Mouse (Mus musculus) forebrain, postnatal 0 days (tissue): ENCODE data around the gene Foxo3. TPM values are rescaled to one million over a fixed set of nuclear protein-coding genes. Genes with fewer than 3 reads are reported as not detected.

ENCODE experiments used
- ATAC-seq: fragments of 200-750 bp; cut with Nextera tagmentation; 2 replicates; pipeline ENCODE4 v1.8.0; 2017; ENCODE audit warnings: mild to moderate bottlenecking, moderate library complexity
- DNase-seq: peaks from one replicate; pipeline ENCODE4 v3.0.0-alpha.2; 2015
- H3K27ac ChIP-seq: fragments of 300-500 bp; sonication (generic); 2 replicates; pipeline ENCODE4 v1.5.1; 2014; ENCODE audit warnings: low read depth, mild to moderate bottlenecking, antibody characterized with exemption, low read length, moderate library complexity, mixed read lengths
- H3K27me3 ChIP-seq: fragments of 300-500 bp; sonication (generic); 2 replicates; pipeline ENCODE4 v1.6.1; 2014; ENCODE audit warnings: mild to moderate bottlenecking, low read length, mixed read lengths; ENCODE audit not compliant: insufficient read depth
- H3K36me3 ChIP-seq: fragments of 300-500 bp; sonication (generic); 2 replicates; pipeline ENCODE4 v1.6.1; 2014; ENCODE audit warnings: mild to moderate bottlenecking, moderate library complexity; ENCODE audit not compliant: insufficient read depth
- H3K4me1 ChIP-seq: fragments of 300-500 bp; sonication (generic); 2 replicates; pipeline ENCODE4 v1.6.1; 2014; ENCODE audit warnings: antibody characterized with exemption; ENCODE audit not compliant: insufficient read depth
- H3K4me2 ChIP-seq: fragments of 300-500 bp; sonication (generic); 2 replicates; pipeline ENCODE4 v1.6.1; 2014; ENCODE audit warnings: low read depth, mild to moderate bottlenecking, moderate library complexity
- H3K4me3 ChIP-seq: fragments of 300-500 bp; sonication (generic); 2 replicates; pipeline ENCODE4 v1.5.1; 2014; ENCODE audit warnings: low read depth, low read length, mixed read lengths
- H3K9ac ChIP-seq: fragments of 300-500 bp; sonication (generic); 2 replicates; pipeline ENCODE4 v1.6.1; 2014; ENCODE audit warnings: mild to moderate bottlenecking
- H3K9me3 ChIP-seq: fragments of 300-500 bp; sonication (generic); 2 replicates; pipeline ENCODE4 v1.6.1; 2016; ENCODE audit warnings: low read length
- CTCF ChIP-seq: sonication (generic); IDR thresholded peaks from 2 replicates; pipeline ENCODE4 v1.5.1; 2016; ENCODE audit warnings: antibody characterized with exemption, control low read depth, low read depth
- WGBS: fragments of 180-500 bp; shearing (Covaris S2); extraction: QIAGEN DNeasy Blood & Tissue Kit; methylation state at CpG from one replicate; pipeline ENCODE4 v1.1.7; 2014; 5-methylcytosine and 5-hydroxymethylcytosine counted together
- polyA plus RNA-seq: library from polyadenylated mRNA; unstranded; fragments of >200 nt; fragmentation: Nextera tagmentation; extraction: Ambion mirVana; gene quantifications from 2 replicates; pipeline ENCODE4 v1.2.1, GENCODE M21; 2015
- total RNA-seq: library from RNA; depleted of rRNA; stranded (reverse); fragments of >200 nt; gene quantifications from 2 replicates; pipeline ENCODE4 v1.2.3, GENCODE M21; 2014

The Foxo3 gene
- total and polyA plus RNA-seq, 2 experiments from 2014 or later, result 6.5 to 29.1 TPM

DNA sequence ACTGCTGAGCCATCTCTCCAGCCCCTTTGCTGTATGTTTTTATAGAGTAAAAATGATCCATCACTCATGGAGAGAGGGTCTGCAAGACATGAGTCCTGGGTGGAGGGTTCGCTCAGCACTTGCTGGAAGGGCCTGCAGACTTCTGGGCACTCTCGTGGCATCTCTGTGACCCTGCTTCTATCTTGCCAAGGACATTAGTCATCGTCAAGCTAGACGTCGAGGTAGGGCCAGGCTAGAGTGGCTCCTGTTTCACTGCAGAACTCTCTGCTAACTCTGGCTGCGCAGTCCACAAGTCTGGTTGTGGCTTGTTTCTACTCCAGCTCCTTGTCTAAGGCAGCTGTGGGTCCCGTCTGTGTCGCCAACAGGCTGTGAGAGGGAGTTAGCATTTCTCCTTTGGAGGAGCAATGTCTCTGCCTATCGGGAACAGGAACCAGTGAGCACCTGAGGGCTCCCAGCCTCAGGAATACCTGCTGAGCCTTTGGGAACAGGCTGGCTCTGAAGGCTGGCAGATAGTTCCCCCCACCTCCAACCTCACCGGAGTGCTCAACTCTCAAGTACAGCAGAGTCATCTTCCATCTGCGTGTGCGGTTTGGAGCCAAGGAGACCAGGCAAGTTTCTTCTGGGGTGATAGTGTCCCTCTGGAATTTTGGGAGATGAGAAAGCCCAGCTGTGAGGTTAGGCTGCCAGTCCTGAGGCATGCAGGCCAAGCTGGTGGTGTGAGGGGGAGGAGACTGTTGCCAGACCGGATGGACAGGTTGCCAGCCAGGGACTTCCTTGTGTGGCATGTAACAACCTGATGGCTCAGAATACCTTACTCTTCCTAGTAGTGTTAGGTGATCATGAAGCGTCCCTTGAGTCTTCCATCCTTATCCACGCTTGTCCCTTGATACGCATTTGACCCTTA lies 98.5 kb downstream of the Foxo3 start:
- no peaks in the 10 kb centered on the region for H3K36me3 ChIP-seq
- TF ChIP-seq CTCF, result no peak
- H3K9me3 ChIP-seq, result no peaks in the 10 kb centered on the region
- no peaks in the 10 kb centered on the region for H3K27me3 ChIP-seq
- no peak overlapping the region for H3K4me2 ChIP-seq
- no peak overlapping the region for H3K9ac ChIP-seq
- H3K4me1 ChIP-seq, result 0 out of 2 replicates have a peak, but pooled peaks cover 3% of the 10 kb centered on the region
- DNase-seq (no peak), ATAC-seq (no peak)
- no peak overlapping the region for H3K27ac ChIP-seq
- 95% methylated on average over 16 of the region's 16 CpGs for WGBS
- no peak overlapping the region for H3K4me3 ChIP-seq

DNA sequence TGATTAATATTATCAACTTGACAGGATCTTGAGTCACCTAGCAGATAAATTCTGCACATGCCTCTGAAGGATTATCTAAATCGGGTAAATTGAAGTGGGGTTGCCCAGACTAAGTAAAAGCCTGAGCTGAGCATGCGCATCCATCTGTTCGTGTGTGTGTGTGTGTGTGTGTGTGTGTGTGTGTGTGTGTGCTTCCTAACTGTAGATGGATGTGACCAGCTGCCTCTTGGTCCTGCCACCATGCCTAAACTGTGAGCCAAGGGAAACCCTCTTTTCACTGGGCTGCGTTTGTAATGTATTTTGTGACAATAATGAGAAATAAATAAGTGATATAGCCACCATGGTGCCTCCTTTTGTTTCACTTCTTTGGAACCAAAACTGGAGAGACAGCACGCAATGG lies 102.3 kb downstream of the Foxo3 start:
- Histone ChIP-seq H3K4me3 (no peak overlapping the region), H3K27me3 (no peaks in the 10 kb centered on the region), H3K36me3 (no peaks in the 10 kb centered on the region), H3K9me3 (no peaks in the 10 kb centered on the region), H3K4me1 (0 out of 2 replicates have a peak, but pooled peaks cover 3% of the 10 kb centered on the region), H3K4me2 (no peak overlapping the region), H3K9ac (no peak overlapping the region), H3K27ac (no peak overlapping the region)
- DNase-seq (peak; percentile 52), ATAC-seq (peak; percentile 82)
- WGBS, result 56% methylated on average over 5 of the region's 5 CpGs
- no peak for TF ChIP-seq CTCF

DNA sequence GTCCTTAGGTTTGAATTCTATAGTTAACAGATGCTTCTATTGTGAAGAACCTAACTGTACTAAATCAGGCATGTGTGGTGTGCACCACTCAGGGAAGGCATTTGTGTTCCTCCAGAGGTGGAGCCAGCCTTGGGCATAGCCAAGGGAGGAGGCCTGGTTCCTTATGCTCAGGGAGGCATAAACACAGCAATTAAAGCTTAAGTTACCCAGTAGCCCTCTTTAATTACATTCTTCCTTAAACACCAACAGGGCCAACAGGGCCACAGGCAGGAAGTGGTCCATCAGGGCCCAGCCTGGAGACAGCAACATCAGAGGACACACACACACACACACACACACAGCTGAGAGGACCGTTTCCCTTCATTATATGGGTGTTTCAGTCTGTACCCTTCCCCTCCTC lies 102.7 kb downstream of the Foxo3 start:
- Histone ChIP-seq H3K9me3 (no peaks in the 10 kb centered on the region), H3K27ac (no peak overlapping the region), H3K4me2 (no peak overlapping the region), H3K9ac (no peak overlapping the region), H3K4me3 (no peak overlapping the region), H3K36me3 (no peaks in the 10 kb centered on the region), H3K4me1 (0 out of 2 replicates have a peak, but pooled peaks cover 3% of the 10 kb centered on the region), H3K27me3 (no peaks in the 10 kb centered on the region)
- ATAC-seq, result peak; percentile 48; the same call in 1 of the 2 replicates
- no peak for DNase-seq
- WGBS, result 38% methylated on average over 1 of the region's 1 CpGs
- no peak for TF ChIP-seq CTCF

DNA sequence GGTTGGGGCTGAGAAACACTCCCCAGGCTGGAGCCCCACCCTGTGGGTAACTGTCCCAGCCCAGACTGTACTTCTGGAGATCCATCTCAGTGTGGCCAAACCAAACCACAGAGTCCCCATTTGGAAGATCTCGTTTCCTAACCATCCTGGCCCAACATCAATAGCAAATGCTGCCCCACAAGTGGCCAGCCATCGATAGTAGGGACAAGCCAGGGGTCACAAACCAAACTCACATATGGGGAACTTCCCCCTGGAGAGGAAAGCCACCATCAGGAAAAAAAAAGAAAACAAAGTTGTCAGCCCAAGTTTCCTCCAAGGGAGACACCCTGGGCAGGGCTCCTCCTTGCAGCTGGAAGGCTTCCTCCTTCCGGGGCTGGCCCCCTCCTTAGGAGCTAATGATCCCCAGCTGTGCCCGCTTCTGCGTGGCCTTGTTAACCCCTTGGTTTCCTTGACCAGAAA lies 105.6 kb downstream of the Foxo3 start:
- Histone ChIP-seq H3K27ac (no peak overlapping the region), H3K4me3 (no peak overlapping the region), H3K36me3 (no peaks in the 10 kb centered on the region), H3K4me1 (0 out of 2 replicates have a peak, but pooled peaks cover 3% of the 10 kb centered on the region), H3K9me3 (no peaks in the 10 kb centered on the region), H3K4me2 (no peak overlapping the region), H3K9ac (no peak overlapping the region), H3K27me3 (no peaks in the 10 kb centered on the region)
- WGBS, result 19% methylated on average over 5 of the region's 5 CpGs
- ATAC-seq, result no peak
- TF ChIP-seq CTCF, result no peak
- DNase-seq, result no peak

DNA sequence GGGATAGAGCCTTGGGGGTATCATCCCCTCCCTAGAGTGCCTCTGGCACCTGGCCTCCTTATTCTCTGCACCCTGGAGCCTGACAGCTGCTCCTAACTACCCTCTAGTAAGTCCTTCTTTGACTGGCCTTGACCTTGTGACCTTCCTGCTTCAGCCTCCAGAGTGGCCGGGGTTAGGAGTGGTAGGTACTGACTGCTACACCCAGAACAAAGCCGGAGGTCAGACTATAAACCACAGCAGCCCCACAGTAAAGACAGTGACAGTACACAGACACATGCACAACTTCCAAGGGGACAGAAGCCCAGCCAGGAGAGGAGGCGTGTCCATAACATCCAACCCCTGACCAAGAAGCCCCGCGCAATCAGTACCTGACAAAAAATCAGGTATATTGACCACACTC lies 106.4 kb downstream of the Foxo3 start:
- ATAC-seq (no peak), DNase-seq (no peak)
- H3K4me1 ChIP-seq, result 0 out of 2 replicates have a peak, but pooled peaks cover 3% of the 10 kb centered on the region
- no peaks in the 10 kb centered on the region for H3K27me3 ChIP-seq
- H3K27ac ChIP-seq, result no peak overlapping the region
- no peaks in the 10 kb centered on the region for H3K36me3 ChIP-seq
- no peak for TF ChIP-seq CTCF
- H3K4me3 ChIP-seq, result no peak overlapping the region
- WGBS, result 84% methylated on average over 5 of the region's 5 CpGs
- no peak overlapping the region for H3K9ac ChIP-seq
- H3K4me2 ChIP-seq, result no peak overlapping the region
- H3K9me3 ChIP-seq, result no peaks in the 10 kb centered on the region

DNA sequence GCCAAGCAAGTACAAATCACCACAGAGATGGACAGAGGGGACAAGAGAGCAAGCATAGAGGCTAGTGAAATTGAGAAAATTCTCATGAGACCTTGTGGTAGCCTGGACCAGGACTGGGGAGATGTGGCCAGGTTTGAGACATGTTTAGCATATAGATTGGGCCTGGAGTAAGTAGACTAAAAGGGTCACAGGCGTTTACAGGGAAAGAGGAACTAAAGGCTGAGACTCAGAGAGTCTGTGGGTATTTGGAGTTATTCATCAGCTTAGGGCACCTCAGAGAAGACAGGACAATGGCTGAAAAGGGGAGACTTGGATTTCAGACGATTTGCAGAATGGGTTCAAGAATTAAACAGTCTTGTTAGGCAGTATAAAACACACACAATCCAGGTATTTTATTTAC lies 121.8 kb downstream of the Foxo3 start:
- H3K36me3 ChIP-seq, result no peaks in the 10 kb centered on the region
- no peaks in the 10 kb centered on the region for H3K9me3 ChIP-seq
- no peak overlapping the region for H3K9ac ChIP-seq
- H3K4me2 ChIP-seq, result no peak overlapping the region
- no peak overlapping the region for H3K4me3 ChIP-seq
- no peak overlapping the region for H3K27ac ChIP-seq
- 61% methylated on average over 2 of the region's 2 CpGs for WGBS
- H3K4me1 ChIP-seq, result no peaks in the 10 kb centered on the region
- DNase-seq (no peak), ATAC-seq (no peak)
- TF ChIP-seq CTCF, result no peak
- no peaks in the 10 kb centered on the region for H3K27me3 ChIP-seq
